Mouse (Mus musculus) fibroblast of lung, adult 2 months (primary cell): ENCODE results near the gene Slc16a9.

Experiments used
- DNase-seq: peaks from one replicate; pipeline ENCODE4 v3.0.0-alpha.2; 2011; ENCODE audit warnings: low read depth

The Slc16a9 gene

DNA sequence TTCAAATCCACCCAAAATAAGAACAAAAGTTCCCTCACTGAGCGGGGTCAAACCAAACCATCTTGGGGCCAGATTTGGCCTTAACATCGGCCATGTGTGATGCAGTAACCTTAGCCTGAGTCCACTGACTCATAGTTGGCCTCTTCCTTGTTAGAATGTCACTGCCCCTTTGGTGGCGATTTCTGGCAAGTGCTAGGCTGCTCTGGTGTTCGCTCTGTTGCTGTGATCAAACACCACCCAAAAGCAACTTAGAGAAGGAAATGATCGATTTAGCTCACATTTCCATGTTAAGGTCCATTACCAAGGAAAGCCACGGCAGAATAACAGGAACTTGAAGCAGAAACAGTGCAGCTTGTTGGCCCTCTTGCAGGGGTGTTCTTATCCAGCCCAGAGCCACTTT lies 5.9 kb downstream of the Slc16a9 start:
- no peak for DNase-seq

DNA sequence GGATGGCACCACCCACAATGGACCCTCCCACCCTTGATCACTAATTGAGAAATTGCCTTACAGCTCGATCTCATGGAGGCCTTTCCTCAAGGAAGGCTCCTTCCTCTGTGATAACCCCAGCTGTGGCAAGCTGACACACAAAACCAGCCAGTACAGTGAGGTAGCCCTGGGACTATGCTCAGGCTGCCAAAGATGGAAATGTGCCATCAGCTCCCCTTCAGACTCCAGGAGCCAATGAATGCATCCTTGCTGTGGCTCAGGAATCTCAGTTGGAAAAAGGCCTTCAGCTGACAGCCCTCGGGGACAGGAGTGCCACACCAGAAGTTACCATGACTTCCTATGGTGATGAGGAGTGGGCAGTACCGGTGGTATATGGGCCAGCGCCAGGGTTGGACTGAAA lies 9.8 kb downstream of the Slc16a9 start:
- no peak for DNase-seq

DNA sequence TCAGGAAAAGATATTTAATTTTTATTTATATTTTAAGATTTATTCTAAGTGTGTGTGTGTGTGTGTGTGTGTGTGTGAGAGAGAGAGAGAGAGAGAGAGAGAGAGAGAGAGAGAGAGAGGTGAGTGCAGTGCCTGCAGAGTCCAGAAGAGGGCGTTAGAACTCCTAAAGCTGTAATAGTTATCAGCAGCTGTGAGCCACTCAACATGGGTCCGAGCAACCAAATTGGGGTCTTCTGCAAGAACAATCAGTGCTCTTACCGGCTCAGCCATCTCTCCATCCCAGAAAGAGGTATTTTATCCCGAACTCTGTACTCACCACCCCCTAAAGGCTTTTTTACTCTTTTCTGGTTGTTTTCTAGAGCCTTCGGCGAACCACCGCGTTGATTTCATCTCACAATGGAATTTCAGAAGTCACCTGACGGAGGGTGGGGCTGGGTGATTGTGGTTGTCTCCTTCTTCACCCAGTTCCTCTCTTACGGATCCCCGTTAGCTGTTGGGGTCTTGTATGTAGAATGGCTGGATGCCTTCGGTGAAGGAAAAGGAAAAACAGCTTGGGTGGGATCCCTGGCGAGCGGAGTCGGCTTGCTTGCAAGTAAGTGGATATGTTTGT lies 10.8 kb downstream of the Slc16a9 start:
- DNase-seq: no peak

DNA sequence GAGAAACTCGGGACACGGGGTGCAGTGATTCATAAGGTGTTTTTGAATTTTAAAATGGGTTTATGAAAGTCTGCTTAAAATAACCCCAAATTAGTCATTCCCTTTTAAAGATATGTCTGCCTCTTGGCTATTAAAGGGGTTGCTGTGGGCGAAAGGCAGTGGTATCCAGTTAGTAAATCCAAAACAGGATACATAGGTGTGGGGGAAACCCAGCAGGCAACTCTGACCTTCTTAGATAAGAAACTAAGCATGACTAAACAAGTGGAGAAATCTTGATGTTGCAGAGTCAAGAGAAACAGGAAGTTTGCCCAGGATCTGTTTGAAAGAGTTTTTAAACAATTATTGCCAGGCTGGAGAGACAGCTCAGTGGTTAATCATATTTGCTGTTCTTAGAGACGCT lies 12.1 kb downstream of the Slc16a9 start:
- DNase-seq: no peak

DNA sequence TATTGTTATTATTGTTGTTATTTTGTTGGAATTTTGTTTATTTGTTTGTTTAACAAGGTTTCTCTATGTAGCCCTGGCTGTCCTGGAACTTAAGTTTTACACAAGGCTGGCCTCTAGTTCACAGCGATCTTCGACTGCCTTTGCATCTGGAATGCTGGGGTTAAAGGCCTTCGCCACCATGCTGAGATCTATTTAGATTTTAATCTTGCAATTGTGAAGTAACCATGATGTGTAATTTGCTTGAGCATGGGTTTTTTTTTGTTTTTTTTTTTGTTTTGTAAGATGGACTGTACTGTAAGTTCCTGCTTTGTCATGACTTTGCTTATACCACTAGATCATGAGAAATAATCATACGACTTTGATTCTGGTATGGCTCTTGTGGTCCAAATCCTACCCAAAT lies 16.0 kb downstream of the Slc16a9 start:
- DNase-seq: no peak

DNA sequence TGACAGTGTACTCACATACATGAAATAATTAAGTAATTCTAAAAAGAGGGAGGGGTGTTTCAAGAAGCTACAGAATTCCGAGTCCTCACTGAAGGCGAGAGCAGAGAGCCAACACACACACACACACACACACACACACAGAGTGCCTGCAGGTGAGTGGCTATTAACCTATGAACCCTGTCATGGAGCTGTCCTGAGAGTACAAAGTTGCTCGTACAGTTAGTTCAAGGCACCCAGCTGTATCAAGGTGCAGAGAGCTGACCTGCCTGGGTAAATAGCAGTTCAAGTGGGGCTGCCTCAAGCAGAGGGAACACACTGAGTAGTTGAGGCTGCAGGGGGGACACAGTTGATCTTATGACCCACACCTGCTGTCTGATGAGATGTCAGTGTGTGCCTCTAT lies 17.2 kb downstream of the Slc16a9 start:
- no peak for DNase-seq

DNA sequence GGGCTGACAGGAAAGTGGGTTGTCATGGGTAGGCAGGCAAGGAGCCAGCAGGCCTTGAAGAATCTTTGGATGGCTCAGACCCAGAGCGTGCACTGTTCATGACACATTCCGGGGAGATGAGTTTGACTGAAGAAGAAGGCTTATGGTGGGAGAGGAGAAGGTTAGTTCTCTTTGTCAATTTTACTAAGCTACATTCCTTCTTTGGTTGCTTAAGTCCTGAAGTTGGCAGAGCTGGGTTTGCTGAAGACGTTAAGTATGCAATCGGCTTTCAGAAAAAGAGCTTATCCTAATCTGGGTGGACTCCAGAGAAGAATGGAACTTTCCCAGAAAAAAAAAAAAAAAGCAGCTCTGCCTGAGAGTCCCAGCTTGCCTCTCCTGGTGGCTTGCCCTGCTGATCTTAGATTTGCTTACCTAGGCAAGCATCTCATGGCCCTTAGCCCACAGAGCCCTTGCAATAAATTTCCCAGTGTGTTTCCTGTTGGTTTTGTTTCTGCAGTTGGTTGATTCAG lies 18.8 kb downstream of the Slc16a9 start:
- peak; percentile 88 for DNase-seq

DNA sequence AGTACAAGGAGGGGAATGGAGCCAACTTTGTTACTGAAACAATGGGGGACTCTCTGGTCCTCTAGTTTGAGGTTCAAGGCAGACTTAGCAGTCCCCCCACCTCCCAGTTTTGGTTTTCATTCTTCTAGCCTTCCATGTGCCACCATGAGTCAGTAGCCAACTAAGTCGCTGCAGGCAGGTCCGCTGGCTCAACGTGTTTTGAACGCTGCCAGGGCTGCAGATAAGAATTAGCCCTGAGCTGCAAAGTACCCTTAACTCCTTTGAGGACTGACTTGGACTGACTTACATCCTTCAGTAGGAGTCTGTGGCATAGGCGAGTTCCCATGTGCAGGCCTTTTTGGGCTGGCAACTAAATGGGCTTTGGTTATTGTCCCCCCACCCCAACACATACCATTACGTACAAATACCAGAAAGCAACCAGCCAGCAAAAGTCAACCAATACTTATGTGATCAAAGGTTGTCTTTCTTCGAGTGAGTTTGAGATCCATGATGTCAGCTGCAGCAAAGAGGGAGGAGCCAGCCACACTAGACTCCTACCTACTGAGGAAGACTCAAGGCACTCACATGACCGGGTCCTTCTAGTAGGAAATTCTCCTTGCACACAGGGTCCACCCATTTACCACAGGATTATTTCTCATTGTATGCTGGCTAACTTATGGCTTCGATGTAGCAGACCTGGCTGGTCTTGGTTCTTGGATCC lies 19.6 kb downstream of the Slc16a9 start:
- DNase-seq: no peak

DNA sequence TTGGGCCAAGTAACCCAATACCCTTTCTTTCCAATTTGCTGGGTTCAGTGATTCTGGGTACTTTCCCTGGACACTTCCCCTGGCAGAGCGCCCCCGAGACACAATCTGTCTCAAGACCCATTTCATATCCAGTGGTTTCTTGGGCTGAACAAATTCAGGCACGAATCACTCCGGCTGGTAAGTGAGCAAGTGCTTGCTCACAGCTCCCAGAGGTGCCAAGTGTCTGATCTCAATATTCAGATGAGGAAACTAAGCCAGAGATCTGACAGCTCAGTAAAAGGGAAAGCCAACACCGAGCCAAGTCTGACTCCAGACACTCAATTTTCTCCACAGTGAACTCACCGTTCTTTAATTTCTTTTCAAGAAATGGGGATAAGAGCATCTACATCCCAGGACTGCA lies 21.6 kb downstream of the Slc16a9 start:
- peak; percentile 96 for DNase-seq

DNA sequence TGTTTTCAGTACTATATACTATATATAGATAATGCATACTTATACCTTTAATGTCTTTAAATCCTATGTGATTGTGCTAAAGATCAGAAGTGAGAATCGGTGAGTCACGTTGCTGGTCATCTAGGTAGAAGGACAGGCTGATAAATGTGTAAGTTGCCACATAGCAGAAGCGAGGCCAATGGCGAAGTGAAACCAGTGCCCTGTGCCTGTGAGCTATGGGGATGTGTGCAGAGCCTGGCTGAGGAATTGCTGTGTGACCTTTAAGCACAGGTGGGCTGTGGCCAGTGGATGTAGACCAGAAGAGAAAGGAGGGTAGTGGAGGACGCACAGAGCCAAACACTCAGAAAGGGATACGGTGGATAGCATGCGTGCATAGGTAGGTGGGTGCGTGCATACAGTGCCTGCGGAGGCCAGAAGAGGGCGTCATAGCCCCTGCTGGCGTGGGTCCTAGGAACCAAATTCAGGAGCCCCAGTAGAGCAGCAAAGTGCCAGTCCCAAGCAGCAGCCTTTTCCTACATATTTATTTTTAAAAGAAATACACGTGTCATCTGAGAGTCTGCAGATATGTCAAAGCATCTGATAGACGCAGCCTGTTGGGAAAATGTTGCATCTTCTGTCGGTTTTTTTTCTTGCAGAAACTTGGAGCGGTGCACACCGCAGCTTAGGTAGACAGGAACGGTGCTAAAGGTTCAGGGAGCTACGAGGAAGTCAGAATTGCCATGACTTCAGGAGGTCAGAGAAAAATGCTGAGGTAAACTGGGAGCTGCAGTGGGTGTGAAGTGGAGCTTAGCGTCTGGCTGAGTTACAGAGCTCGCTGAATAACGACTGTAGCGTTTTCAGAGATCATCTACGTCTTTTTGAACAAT lies 23.9 kb downstream of the Slc16a9 start:
- DNase-seq: no peak

DNA sequence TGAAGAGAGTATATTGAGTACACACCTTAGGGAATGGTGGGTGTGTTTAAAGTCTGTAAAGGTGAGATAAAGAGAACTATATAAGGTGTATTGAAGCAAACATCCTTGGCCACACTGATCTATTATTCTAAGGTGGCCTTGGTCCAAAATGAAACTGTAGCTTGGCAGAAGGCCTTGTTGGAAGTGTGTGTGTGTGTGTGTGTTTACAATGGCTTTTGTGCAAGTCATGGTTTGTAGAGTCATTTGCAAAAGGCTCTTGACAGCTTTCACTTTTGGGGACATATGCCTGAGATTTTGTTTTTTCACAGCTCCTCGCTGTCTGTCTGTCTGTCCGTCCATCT lies 24.5 kb downstream of the Slc16a9 start:
- DNase-seq: no peak

DNA sequence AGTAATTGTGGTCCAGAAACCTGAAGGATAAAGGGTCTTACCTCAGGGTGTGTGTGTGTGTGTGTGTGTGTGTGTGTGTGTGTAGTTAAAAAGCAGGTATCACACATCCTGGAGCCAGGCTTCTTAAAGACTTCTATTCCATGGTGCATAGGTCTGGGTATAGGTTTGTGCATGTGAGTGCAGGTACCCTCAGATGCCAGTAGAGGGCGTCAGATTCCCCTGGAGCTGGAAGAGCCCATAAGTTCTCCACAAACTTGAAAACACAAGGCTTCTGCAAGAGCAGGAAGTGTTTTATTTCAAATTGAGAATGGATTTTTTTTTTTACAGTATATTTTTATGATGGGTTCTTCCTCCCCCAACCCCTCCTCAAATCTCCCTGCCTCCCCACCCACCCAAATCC lies 31.8 kb downstream of the Slc16a9 start:
- DNase-seq: no peak

DNA sequence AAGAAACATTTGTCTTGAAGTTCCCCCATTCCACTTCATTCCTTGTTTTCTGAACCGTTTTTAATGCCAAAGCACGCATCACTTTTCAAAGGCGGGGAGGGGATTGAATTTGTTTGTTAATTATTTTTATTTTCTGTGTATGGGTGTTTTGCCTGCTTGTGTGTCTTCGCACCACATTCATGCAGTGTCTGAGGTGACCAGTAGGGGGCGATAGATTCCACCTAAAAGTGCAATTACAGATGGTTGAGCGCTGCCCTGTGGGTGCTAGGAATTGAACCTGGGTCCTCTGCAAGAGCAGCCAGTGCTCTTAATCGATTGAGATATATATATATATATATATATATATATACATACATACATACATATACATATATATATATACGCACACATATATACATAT lies 34.4 kb downstream of the Slc16a9 start:
- no peak for DNase-seq

DNA sequence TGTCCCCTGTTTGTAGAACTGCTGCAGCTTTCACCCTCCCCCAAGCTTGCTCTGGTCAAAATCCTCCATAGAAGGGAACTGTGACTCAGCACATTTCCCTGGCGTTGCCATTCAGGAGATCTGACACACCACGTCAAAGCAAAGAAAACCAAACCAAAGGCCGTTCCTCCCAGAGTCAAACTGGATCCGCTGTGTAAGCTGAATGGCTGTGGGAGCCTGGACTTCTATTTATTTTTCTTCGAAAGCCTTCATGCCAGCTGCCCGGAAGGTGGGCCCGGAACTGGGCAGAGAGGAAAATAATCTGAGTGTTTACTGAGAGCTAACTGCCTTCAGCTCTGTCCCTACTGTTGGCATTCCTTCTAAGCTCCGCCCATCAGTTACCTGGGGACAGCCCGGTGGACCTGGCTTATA lies 42.9 kb downstream of the Slc16a9 start:
- peak; percentile 76 for DNase-seq

DNA sequence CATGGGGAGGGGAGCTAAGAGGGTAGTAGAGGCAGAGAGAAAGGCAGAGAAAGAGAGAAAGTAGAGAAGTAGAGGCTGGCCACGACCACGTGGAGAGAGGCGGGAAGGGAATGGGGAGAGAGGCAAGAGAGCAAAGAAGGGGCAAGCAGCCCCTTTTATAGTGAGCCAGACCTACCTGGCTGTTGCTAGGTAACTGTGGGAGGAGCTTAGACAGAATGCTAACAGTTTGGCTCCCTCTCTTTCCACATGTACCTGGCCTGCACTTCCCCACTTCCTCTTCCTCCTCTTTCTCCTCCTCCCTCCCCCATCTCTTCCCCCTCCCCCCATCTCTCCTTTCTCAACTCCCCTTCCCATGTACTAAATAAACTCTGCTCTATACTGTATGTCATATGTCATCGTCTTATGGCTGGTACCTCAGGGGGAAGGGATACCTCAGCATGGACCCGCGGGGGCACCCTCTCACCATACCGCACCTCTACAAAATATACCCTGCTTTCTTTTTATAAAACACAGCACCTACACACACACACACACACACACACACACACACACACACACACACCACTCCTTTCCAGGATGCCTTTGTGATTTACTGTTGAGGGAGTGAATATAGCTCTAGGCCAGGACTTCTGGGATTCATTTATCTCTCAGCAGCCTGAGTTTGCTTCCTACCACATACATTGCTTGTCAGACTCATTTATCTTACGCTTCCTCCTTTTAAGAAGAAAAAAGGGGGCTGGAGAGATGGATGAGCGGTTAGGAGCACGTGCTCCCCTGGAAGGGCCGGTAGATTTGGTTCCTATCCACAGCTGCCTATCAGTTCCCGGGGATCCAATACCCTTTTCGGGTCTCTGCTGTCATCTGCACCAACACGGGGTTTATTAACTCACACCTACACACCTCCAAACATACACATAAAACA lies 43.8 kb downstream of the Slc16a9 start:
- DNase-seq: no peak

DNA sequence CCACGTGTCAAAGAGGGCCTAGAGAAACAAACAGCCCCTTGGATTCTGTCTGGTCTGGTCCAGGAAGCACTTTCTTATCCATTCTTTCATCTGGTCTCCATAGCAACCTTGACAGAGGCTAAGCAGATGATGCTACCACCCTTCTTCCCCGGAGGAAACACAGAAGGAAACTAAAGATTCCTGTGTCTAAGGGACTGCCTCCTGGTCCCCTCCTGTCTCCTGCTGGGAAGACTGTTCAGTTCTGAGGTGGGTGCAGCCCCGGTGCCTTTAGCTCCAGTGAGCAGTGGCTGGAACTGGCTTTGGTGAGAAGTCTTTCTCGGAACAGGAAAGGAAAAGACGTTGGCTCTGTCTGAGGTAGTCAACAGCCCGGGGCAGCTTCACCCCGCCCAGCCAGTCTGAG lies 47.1 kb downstream of the Slc16a9 start:
- no peak for DNase-seq

DNA sequence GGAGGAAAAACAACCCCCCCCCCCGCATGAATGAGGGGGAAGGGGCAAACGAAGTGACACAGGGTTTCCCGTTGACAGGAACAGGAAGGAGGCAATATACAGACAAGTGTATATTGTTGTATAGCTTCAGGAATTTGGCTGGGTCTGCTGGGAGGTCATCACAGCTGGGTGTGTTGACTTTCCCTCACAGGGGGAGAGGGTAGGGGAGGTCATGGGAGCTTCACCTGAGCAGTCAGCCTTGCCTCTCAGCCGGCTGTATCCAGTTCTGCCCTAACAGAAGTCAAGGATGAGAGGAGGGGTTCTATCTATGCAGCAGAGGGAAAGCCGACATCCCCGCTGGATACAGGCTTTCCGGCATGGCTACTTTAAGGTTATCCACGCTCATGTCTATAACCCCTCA lies 49.2 kb downstream of the Slc16a9 start:
- DNase-seq: no peak

DNA sequence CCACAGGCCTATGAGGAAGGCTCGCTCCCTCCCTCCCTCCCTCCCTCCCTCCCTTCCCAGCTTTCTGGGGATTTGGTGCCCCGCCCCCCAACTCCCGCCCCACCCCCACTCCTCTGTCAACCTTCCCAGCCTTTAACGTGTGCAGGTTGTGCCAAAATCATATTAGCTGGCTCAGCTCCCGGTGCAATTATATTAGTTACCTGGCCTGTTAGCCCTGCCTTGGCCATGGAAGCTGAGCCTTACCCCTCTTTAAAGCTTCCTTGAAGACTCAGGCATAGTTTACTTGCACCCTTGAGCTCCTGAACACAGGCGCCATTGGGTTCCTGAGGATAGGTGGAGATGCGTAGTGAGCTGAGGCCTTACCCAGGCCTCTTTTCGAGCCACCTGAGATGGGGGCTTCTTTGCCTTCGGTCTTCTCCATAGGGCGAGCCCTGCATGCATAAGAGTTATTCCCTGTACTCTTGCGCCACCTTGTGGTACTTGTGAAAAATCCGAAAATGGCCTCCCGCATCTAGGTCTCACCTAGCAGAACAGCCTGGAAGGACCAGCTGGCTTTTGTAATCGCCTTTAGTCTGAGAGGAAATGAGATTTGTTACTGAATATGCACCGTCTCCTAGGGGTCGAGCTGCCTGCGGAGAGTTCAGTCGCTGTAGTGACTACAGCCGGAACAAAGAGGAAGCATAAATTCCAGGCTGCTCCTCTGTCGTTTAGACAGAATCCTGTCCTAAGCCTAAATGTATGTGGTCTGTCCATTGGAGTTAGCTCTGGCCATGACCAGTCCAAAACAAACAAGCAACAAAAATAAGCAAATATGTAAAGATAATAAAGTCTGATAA lies 51.8 kb downstream of the Slc16a9 start:
- peak; percentile 40 for DNase-seq

DNA sequence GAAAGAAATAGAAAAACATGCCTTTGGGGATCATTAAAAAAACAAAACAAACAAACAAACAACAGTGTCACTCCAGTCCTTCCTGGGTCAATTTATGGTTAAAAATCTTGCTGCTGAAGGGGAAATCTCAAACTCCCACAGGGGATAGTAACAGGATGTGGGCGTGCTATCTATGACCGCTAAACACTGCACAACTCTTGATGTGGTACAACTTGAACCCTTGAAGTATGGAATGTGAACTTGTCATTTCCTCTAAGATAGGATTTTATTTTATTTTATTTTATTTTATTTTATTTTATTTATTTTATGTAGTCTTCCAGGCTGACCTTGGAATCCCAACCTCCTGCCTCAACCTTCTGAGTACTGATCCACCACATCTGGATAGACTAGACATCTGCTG lies 54.2 kb downstream of the Slc16a9 start:
- DNase-seq: no peak

DNA sequence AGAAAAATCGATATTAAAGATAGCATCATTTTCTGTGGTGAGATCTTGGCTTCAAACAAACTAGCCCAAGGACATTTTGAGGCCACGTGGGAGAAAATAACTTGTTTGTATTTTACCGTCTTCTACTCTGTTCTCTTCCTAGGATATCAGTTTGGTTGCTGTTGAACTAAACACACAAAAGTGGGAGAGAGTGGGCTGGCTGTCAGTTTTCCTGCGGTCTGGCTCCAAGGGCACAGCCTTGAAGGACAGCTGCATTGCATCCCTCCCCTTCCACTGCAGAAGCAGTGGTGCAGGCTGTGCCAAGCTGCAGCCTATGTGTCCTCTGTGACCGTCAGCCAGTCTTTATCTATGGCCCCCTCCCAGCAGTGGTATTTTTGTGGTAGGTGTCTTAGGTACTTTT lies 54.8 kb downstream of the Slc16a9 start:
- no peak for DNase-seq

DNA sequence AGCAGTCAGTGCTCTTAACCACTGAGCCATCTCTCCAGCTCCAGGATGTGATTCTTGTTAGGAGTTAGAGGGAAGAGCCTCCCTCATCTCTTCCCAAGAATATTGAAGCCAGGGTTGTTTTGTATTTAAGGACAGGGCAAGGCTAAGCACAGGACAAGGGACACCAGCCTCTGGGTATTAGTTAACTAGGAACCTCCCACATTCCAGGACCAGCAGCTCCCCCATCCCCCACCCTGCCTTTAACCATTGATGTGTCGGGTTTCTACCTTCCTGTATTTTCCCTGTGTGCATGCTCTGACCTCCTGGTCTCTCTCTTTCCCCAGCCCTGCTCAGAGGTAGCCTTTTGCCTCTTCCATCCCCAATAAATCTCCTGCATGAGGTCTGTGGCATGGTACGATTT lies 56.3 kb downstream of the Slc16a9 start:
- no peak for DNase-seq
